Mouse (Mus musculus) lung, postnatal 25 days (tissue): ENCODE results near the gene Nphp1.

ENCODE experiments used
- DNase-seq: peaks from one replicate; pipeline ENCODE4 v3.0.0; 2022; ENCODE audit warnings: low spot score

Gene Nphp1

DNA sequence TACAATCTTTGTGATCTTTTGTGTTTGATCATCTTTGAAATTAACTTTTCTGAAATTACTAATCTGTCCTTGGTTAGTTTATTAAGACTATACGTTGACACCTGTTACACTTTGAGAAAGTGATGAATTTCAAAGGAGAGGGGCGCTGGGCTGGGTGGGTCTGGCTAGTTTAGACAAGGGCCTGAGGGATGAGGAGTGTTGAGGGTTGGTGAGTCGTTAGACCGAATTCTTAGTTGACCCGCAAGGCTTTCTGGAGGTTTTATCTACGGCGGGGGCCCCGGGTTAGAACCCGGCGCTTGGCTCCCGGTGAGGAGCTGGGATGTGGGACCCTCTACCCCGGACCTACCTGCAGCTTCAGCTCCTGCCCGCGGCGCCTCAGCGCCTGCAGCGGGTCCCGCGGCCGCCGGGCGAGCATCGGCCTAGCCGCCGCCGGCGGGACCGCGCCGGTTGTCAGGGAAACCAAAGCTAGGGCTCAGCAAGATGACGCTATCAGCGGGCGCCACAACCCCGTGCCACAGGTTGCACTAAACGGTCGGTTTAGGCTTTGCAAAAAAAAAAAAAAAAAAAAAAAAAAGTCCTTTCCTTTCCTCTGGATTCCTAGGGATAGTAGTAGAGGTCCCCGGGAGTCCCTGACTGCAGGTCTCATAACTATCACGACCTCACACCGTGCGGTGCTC, at the start of gene Nphp1:
TSS of gene Nphp1 (minus strand) at position 458 of the 677 bp plus-strand sequence.
- DNase-seq, result peak; percentile 86

DNA sequence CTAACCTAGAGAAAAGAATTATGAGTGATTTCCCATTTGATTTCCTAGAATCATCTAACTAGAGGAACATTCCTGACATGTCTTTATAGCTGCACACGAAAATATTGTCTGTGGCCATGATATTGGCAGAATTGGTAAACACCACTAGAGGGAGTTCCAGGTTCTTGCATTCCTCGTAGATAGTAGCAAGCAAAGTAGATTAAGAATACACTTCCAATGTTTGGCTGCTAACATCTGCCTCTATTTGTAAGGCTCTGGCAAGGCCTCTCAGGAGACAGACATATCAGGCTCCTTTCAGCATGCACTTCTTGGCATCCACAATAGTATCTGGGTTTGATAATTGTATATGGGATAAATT, 44.1 kb upstream of the Nphp1 start:
- DNase-seq, result peak; percentile 34

DNA sequence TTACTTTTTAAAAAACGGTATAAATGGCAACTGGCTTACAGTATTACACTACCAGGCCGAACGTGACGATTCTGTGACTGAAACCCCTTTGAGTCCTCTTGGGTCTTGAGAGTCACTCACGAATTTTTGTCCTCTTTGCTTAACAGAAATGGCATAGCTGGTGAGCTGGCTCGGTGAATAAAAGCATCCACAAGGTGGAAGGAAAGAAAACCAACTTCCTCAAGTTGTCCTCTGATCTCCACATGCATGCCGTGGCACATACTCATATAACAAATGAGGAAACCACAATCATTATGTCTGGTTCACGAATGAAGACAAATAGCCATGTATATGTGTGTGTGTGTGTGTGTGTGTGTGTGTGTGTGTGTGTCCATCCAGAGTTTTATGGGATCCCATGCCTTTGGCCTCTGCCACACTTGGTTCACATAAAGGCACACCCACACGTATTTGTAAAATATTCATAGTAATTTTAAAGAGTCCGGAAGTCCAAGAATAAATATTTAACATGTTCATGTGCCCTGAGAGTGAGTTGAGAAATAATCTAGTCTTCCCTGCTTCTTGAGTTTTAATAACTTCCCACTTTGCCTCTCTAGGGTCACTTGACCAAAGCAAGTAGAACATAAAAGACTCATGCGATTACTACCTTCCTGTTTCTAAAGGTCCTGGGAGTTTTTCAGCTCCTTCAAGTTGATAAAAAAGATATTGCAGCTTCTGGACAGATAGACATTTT, 43.6 kb upstream of the Nphp1 start:
- peak; percentile 57 for DNase-seq

DNA sequence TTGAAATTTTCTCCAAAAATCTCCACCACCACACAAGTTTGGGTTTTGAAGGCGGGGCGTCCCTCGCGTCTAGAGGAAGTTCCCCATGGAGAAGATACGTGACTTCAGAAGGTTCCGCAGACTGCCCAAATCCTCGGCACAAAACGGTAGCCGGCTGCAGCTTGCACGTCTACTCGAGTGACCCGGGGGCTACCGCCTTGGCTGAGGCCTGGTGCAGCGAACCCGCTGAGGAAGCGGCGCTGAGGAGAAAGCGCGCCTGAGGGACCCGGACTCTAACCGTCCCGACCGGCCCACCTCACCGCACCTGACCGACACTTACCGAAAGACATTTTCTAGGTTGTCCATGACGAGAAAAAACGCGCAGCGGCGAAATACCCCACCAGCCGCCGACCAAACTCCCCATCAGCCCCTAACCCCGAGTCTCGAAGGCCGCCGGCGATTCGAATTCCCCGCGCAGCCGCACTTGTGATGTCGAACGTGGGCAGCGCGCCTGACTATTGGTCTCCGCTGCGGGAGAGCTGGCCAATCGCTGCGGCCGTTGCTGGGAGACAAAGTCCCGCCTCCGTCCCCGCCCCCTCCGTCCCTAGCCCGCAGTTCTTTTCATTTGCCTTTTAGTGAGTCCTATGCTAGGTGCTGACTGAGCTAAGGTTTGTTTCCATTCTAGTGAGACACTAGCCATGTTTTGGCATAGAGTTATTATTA, 42.9 kb upstream of the Nphp1 start, which contains the start of gene Bub1:
TSS of gene Bub1 (minus strand) at position 465 of the 702 bp plus-strand sequence.
- DNase-seq, result peak; percentile 92

DNA sequence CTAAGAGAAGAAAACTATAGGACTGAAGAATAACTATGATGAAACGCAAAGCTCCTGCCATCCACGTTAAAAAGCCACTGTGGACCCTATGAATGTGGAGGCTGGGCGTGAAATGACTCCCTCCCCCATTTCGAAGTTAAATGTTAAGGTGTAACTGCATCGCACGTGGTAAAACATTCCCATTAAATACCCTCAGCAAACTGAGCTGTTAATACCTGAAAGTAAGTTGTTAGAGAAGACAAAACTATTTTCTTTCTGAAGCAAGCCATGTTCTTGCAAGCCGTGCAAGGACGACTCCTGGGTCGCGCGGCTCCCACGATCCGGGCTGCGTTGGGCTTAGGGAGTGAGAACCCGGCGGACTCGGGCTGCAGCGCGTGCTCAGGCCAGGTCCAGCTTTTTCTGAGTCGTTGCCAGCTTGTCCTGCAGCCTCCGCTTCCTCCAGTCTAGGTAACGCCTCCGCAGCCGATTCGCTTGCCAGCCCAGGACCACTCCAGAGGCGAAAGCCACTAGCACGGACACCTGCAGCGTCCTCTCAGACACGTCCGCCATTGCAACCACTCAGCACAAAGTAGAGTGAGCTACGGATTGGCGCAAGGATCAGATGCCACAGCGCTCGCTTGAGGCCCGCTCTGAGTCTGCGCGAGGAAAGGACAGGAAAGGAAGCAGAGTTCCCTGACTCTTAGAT, 3.4 kb upstream of the Nphp1 start, which contains the start of gene Mtln:
TSS of gene Mtln (minus strand) at position 570 of the 685 bp plus-strand sequence.
- DNase-seq, result peak; percentile 89

DNA sequence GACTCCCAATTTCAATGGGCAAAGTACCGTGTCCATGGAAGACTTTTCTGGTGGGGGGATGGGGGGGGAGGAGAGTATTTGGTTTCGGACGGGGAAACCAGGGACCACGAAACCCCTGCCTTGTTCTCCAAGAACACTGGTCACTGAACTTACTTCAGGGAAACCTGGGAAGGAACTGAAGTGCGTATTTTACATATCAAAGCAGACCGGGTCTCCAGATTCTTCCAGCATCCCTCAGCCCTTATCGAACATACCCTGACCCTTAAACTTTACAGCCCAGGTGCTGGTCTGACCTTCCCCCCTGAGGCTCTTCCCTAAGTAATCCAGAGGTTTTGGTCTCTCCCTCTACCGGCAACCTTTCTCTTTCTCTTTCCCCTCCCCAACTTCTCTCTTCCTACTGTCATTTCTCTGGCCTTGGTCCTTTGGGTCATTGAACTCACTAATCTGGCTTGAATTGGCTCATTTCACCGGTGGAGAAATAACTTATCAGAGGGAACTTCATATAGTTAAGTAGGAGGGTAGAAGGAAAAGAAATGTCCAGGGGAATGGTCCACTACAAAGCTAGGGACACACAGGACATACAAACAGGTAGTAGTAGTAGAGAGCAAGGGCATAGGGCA, 1.1 kb upstream of the Nphp1 start:
- DNase-seq, result no peak

DNA sequence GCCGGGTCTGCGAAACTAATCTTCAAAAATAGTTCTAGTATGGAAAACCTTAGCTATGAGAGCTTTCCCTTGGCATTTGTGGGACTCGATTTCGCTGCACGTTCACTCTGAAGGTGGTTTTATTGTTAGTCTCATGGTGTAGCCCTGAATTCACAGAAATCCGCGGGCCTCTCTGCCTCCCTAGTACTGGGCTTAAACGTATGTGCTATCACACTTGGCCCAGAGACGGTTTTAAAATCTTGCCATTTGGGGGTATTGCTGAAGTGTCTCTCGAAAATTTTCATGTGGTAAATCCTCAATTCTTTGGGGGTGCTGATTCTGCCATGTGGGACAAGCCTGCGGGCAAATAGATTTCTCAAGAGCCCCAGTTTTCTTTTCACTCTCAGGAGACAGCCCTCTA, 441 bp upstream of the Nphp1 start:
- no peak for DNase-seq

- no peak for DNase-seq
Measured at GRCm38 (mm10) chr2:127787226-127787625, 1.5 kb downstream of the Nphp1 start.

GRCm38 (mm10) chr2:127778451-127778850, 10.2 kb downstream of the Nphp1 start:
- DNase-seq, result no peak

- no peak for DNase-seq
Measured at GRCm38 (mm10) chr2:127775013-127775412, 13.7 kb downstream of the Nphp1 start.

DNA sequence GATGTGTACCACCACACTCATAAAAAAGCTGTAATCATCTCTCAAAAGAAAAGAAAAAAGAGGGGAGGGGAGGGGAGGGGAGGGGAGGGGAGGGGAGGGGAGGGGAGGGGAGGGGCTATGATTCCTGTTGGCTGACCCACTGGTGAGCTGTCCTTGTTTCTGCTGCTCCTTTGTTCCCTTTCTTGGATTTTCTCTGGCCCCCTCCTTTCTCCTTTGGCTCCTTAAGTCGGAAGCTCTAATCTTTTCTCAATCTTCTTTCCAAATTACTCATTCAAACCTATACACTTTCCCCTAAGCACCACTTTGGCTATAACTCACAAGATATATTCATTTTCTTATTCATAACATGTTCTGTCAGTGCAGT, 14.1 kb downstream of the Nphp1 start:
- DNase-seq, result no peak

DNA sequence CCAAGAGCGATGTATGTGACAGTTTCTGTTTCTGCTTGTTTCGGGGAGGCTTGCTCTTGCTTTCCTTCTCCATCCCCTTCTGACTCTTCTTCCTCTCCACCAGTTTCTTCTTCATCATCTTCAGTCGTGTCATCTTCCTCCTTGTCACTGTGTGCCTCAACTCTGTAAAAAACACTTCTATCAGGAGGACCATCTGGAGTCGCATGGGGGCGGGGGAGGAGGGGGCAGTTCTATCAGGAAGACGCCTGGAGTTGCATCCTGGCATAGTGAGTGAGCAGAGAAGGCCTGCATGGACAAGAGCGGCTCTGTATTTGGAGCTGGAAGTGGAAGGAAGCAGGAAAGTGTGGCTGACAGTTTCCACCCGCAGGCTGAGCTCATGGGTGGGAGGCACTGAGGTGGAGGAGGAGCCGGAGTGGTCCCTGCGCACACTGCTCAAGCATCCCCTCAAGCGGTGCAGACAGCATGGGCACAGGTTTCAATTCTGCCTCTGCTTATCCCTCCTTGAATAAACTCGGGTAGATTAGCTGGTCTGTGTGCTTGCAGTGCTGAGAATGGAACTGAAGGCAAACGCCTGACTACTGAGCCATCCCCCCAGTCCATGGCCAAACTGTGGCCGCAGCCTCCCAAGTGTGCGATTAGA, 14.6 kb downstream of the Nphp1 start:
- DNase-seq, result no peak

DNA sequence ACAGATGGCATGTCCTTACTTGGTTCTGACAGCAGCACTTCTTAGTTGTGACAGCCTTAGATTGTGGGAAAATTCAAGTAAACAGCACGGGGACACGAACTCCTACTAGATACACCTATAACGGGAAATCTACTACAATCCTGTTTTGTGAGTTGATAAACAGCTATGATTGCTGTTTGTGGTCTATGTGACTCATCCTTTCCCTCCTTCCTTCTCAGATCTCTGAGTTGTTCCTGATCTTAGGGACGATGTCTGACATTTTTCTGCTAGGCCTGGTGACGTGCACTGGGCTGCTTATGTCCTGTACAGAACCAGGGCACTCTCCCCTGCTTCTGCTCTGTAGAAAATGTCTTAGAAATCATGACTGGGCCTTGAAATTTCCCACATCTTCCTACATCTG, 27.1 kb downstream of the Nphp1 start:
- no peak for DNase-seq

GRCm38 (mm10) chr2:127760429-127761000, 28.2 kb downstream of the Nphp1 start:
- DNase-seq, result no peak

- no peak for DNase-seq
Measured at GRCm38 (mm10) chr2:127760014-127760413, 28.7 kb downstream of the Nphp1 start.

- DNase-seq, result peak; percentile 12
Measured at GRCm38 (mm10) chr2:127759157-127759880, 29.4 kb downstream of the Nphp1 start.

GRCm38 (mm10) chr2:127757171-127757570, 31.5 kb downstream of the Nphp1 start:
- no peak for DNase-seq

DNA sequence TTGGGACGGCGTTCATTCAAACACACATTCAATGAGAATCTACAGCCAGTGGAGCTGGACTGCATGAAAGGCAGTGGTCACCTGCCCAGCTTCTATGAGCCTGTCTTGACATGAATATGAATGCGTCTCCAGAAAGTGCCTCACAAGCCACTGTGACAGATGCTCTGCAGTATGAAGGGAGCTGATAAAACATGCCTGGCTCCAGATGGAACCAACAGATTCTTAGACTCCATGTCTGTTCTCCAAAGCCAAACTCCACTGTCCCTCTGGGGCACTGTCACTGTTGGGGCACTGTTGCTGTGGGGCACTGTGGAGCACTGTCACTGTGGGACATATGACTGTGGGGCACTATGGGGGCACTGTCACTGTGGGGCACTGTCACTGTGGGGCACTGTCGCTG, 34.6 kb downstream of the Nphp1 start:
- no peak for DNase-seq

DNA sequence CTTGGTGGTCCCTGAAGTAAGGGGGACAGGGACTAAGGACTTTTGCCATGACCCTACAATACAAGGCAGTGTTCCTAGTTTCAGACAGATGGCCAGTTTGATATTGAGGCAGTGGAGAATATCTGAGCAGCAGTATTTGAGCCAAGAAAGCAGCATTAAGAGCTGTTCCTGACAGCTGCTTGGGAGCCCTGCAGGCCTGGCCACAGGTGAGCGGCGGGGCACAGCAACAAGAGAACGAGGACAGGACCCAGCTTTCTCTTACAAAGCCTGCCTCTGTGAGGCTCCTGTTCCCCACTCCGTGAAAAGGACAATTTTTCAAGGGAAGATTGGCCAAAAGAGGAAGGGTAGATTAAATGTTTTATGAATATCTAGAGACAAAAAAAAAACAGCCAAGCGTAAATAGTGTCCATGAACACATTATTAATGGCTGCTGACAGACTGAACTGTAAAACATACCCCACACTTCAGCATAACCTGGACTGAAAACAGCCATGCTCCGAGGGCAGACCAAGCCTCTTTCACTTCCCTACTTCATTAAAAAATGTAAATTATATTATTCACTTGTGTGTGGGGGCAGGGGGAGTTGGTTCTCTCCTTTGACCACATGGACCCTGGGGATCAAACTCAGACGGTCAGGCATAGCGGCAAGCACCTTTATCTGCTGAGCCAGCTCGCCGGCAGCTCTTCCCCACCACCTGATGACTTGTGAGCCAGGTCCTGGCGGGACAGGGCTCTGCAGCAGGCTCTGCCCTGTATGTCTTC, 36.7 kb downstream of the Nphp1 start:
- no peak for DNase-seq

- DNase-seq, result no peak
Measured at GRCm38 (mm10) chr2:127749376-127749775, 39.3 kb downstream of the Nphp1 start.
